Mouse (Mus musculus): ENCODE measurements at regions not wholly inside any gene's neighbourhood (a gene's known extent, or its start where the extent isn't known, plus 50 kb on each side); places are given as distances from the start of the nearest gene placed in this dataset.
"Not testable (repeated sequence)": the region's sequence is repeated elsewhere in the genome, so short reads cannot be mapped to it uniquely, and the experiment has no call there.

- in situ Hi-C loops (cut with MboI, MseI): loop anchor here (5.0 to 10.0 kb wide), 3 partner anchors 176 to 1291 kb away; partner anchors contain the start of gene Kctd12 (in 1 of the 2)
Observed at GRCm38 (mm10) chr14:102805936-102806923, 176.2 kb downstream of the Kctd12 start.

GRCm38 (mm10) chr14:102795676-102796075 is 186.8 kb downstream of the Kctd12 start:
- in situ Hi-C loops (cut with MboI, MseI): no loop called here

- in situ Hi-C loops (cut with MboI, MseI): no loop called here
Observed at GRCm38 (mm10) chr14:102794898-102795297, 187.5 kb downstream of the Kctd12 start.

GRCm38 (mm10) chr14:102793753-102794152 is 188.7 kb downstream of the Kctd12 start:
- in situ Hi-C loops (cut with MboI, MseI): no loop called here

GRCm38 (mm10) chr14:102790916-102791315 is 191.5 kb downstream of the Kctd12 start:
- in situ Hi-C loops (cut with MboI, MseI): no loop called here

GRCm38 (mm10) chr14:102782227-102782626 is 200.2 kb downstream of the Kctd12 start:
- in situ Hi-C loops (cut with MboI, MseI): no loop called here

- in situ Hi-C loops (cut with MboI, MseI): no loop called here
Observed at GRCm38 (mm10) chr14:102769716-102770115, 212.7 kb downstream of the Kctd12 start.

- in situ Hi-C loops (cut with MboI, MseI): no loop called here
Observed at GRCm38 (mm10) chr14:102748687-102749086, 233.8 kb downstream of the Kctd12 start.

GRCm38 (mm10) chr14:102742331-102742730 is 240.1 kb downstream of the Kctd12 start:
- in situ Hi-C loops (cut with MboI, MseI): no loop called here

- in situ Hi-C loops (cut with MboI, MseI): no loop called here
Observed at GRCm38 (mm10) chr14:102736656-102737055, 245.8 kb downstream of the Kctd12 start.

- in situ Hi-C loops (cut with MboI, MseI): not testable (repeated sequence)
Observed at GRCm38 (mm10) chr14:102733718-102734117, 248.7 kb downstream of the Kctd12 start.

GRCm38 (mm10) chr14:102731746-102732145 is 250.7 kb downstream of the Kctd12 start:
- in situ Hi-C loops (cut with MboI, MseI): no loop called here

GRCm38 (mm10) chr14:102722633-102723032 is 259.8 kb downstream of the Kctd12 start:
- in situ Hi-C loops (cut with MboI, MseI): no loop called here

GRCm38 (mm10) chr14:102718558-102718957 is 263.9 kb downstream of the Kctd12 start:
- in situ Hi-C loops (cut with MboI, MseI): loop anchor here in 1 of 2 experiments (10.0 kb wide), 1 partner anchor 1826 kb away; no protein-coding TSS in a partner anchor

GRCm38 (mm10) chr14:102712600-102712999 is 269.8 kb downstream of the Kctd12 start:
- in situ Hi-C loops (cut with MboI, MseI): loop anchor here in 1 of 2 experiments (10.0 kb wide), 1 partner anchor 1832 kb away; no protein-coding TSS in a partner anchor

GRCm38 (mm10) chr14:102706704-102707336 is 275.6 kb downstream of the Kctd12 start:
- in situ Hi-C loops (cut with MboI, MseI): no loop called here

- in situ Hi-C loops (cut with MboI, MseI): no loop called here
Observed at GRCm38 (mm10) chr14:102701108-102701507, 281.3 kb downstream of the Kctd12 start.

GRCm38 (mm10) chr14:102700457-102700856 is 282.0 kb downstream of the Kctd12 start:
- in situ Hi-C loops (cut with MboI, MseI): no loop called here

- in situ Hi-C loops (cut with MboI, MseI): loop anchor here in 1 of 2 experiments (25.0 kb wide), 1 partner anchor 813 kb away; the partner anchor contains the start of gene Scel
Observed at GRCm38 (mm10) chr14:102699015-102699414, 283.4 kb downstream of the Kctd12 start.

GRCm38 (mm10) chr14:102686791-102687190 is 295.6 kb downstream of the Kctd12 start:
- in situ Hi-C loops (cut with MboI, MseI): loop anchor here in 1 of 2 experiments (25.0 kb wide), 1 partner anchor 826 kb away; the partner anchor contains the start of gene Scel

- in situ Hi-C loops (cut with MboI, MseI): loop anchor here in 1 of 2 experiments (25.0 kb wide), 1 partner anchor 836 kb away; the partner anchor contains the start of gene Scel
Observed at GRCm38 (mm10) chr14:102676582-102676981, 305.9 kb downstream of the Kctd12 start.

- in situ Hi-C loops (cut with MboI, MseI): loop anchor here in 1 of 2 experiments (25.0 kb wide), 1 partner anchor 838 kb away; the partner anchor contains the start of gene Scel
Observed at GRCm38 (mm10) chr14:102674635-102675034, 307.8 kb downstream of the Kctd12 start.

Data from T-helper 17 cell (primary cell).